Mouse (Mus musculus) activated CD4-positive, CD25-positive, alpha-beta regulatory T cell, adult 4 months (primary cell): ENCODE data around the gene Was. TPM values are rescaled to one million over a fixed set of nuclear protein-coding genes. Genes with fewer than 3 reads are reported as not detected.
"Not testable (repeated sequence)": the region's sequence is repeated elsewhere in the genome, so short reads cannot be mapped to it uniquely, and the experiment has no call there.

Experiments used
- ATAC-seq: one replicate; pipeline ENCODE4 v1.8.0; 2017
- polyA plus RNA-seq, 2 experiments: library from polyadenylated mRNA; unstranded; fragments of 100-300 nt; shearing (Covaris generic); gene quantifications; one replicate each; pipeline ENCODE4 v1.2.1; 2017

Was gene
- 10 to 100 TPM; 24.0 to 27.4 TPM for polyA plus RNA-seq

GRCm38 (mm10) chrX:8090346-8090953, at the start of gene Was:
Was (minus strand) TSS chrX:8090498.
- peak; percentile 95 for ATAC-seq

GRCm38 (mm10) chrX:8139480-8139879, 49.2 kb upstream of the Was start:
- no peak for ATAC-seq

GRCm38 (mm10) chrX:8135886-8136285, 45.6 kb upstream of the Was start:
- ATAC-seq = no peak

- peak; percentile 81 for ATAC-seq
Measured at GRCm38 (mm10) chrX:8132017-8132976, 42.0 kb upstream of the Was start, which contains the start of gene Wdr13. Wdr13 (minus strand) TSS chrX:8132892.

GRCm38 (mm10) chrX:8131393-8131792, 41.1 kb upstream of the Was start:
- ATAC-seq = no peak

GRCm38 (mm10) chrX:8125235-8125634, 34.9 kb upstream of the Was start:
- ATAC-seq = no peak

GRCm38 (mm10) chrX:8123821-8124470, 33.6 kb upstream of the Was start:
- no peak for ATAC-seq

- ATAC-seq = no peak
Measured at GRCm38 (mm10) chrX:8117264-8117663, 27.0 kb upstream of the Was start.

- no peak for ATAC-seq
Measured at GRCm38 (mm10) chrX:8115275-8115674, 25.0 kb upstream of the Was start.

GRCm38 (mm10) chrX:8105019-8105418, 14.7 kb upstream of the Was start:
- ATAC-seq = no peak

GRCm38 (mm10) chrX:8102213-8102668, 11.9 kb upstream of the Was start:
- ATAC-seq = no peak

GRCm38 (mm10) chrX:8101017-8101416, 10.7 kb upstream of the Was start:
- no peak for ATAC-seq

- ATAC-seq = no peak
Measured at GRCm38 (mm10) chrX:8099435-8099834, 9.1 kb upstream of the Was start.

- peak; percentile 88 for ATAC-seq
Measured at GRCm38 (mm10) chrX:8096787-8097242, 6.5 kb upstream of the Was start.

GRCm38 (mm10) chrX:8096068-8096786, 5.9 kb upstream of the Was start:
- peak; percentile 75 for ATAC-seq

GRCm38 (mm10) chrX:8095546-8095945, 5.2 kb upstream of the Was start:
- no peak for ATAC-seq

GRCm38 (mm10) chrX:8090954-8091347, 653 bp upstream of the Was start:
- not testable (repeated sequence) for ATAC-seq

- no peak for ATAC-seq
Measured at GRCm38 (mm10) chrX:8089746-8090145, 552 bp downstream of the Was start.

- ATAC-seq = no peak
Measured at GRCm38 (mm10) chrX:8085611-8086010, 4.7 kb downstream of the Was start.

GRCm38 (mm10) chrX:8084771-8085259, 5.5 kb downstream of the Was start:
- no peak for ATAC-seq

- ATAC-seq = no peak
Measured at GRCm38 (mm10) chrX:8075104-8075503, 15.2 kb downstream of the Was start.

GRCm38 (mm10) chrX:8074430-8075014, 15.8 kb downstream of the Was start, which contains the start of gene Suv39h1:
Suv39h1 (minus strand) TSS chrX:8074760.
- ATAC-seq = peak; percentile 93
